19 mouse cellular contexts compared by ENCODE assay signal in genomic region chr3:57836911-57837310, GRCm38 (mm10). TPM values are rescaled to one million over a fixed set of nuclear protein-coding genes. Genes with fewer than 3 reads are reported as not detected.
"Had no signal": no experiment of that assay in that cellular context is flagged by ENCODE, and none has a peak within 500 bp of the region (broad histone marks: within the 10 kb centered on the region; RNA-seq: fewer than 3 reads in every experiment).

No protein-coding gene starts in this region.

- H3K4me1 ChIP-seq: midbrain, embryonic 10.5 days; midbrain, embryonic 13.5 days; midbrain, embryonic 15.5 days; neural tube, embryonic 13.5 days; neural tube, embryonic 15.5 days had no signal

- DNase-seq: lung, adult 18-20 months; lung, embryonic 14.5 days; lung, postnatal 10 days; lung, postnatal 4 days; retina, postnatal 1 day; right cerebral cortex, adult 18-20 months; right cerebral cortex, postnatal 25 days; right cerebral cortex, postnatal 4 days; spleen, adult 18-20 months; thymus, adult 18-20 months; thymus, postnatal 14 days; thymus, postnatal 36 days had no signal

- H3K27ac ChIP-seq: midbrain, embryonic 10.5 days; midbrain, embryonic 13.5 days; midbrain, embryonic 15.5 days; neural tube, embryonic 13.5 days; neural tube, embryonic 15.5 days had no signal

- H3K27me3 ChIP-seq: midbrain, embryonic 13.5 days; midbrain, embryonic 15.5 days; neural tube, embryonic 13.5 days; neural tube, embryonic 15.5 days had no signal

- H3K4me3 ChIP-seq: midbrain, embryonic 10.5 days; midbrain, embryonic 13.5 days; midbrain, embryonic 15.5 days; myocyte; neural tube, embryonic 13.5 days; neural tube, embryonic 15.5 days had no signal

- H3K9me3 ChIP-seq: midbrain, embryonic 10.5 days; midbrain, embryonic 15.5 days; neural tube, embryonic 13.5 days; neural tube, embryonic 15.5 days had no signal

- H3K4me2 ChIP-seq: lung, embryonic 14.5 days; midbrain, embryonic 13.5 days; midbrain, embryonic 15.5 days; neural tube, embryonic 13.5 days; neural tube, embryonic 15.5 days had no signal

- H3K9ac ChIP-seq: lung, embryonic 14.5 days; midbrain, embryonic 13.5 days; midbrain, embryonic 15.5 days; neural tube, embryonic 13.5 days; neural tube, embryonic 15.5 days had no signal

- ATAC-seq: midbrain, embryonic 13.5 days; midbrain, embryonic 15.5 days had no signal

RNA-seq across cellular contexts. Expression of gene Pfn2, which starts 11.0 kb away (rescaled TPM):
- total RNA-seq: megakaryocyte, adult 5-6 weeks had no signal
